Mouse (Mus musculus) mesoderm, embryonic 11.5 days (tissue): ENCODE measurements around the gene S100z.

ENCODE experiments used
- DNase-seq: peaks from one replicate; pipeline ENCODE4 v3.0.0-alpha.2; 2012; ENCODE audit warnings: low read depth, low spot score

S100z gene

GRCm38 (mm10) chr13:95478671-95479413 is at the start of gene S100z:
Gene S100z (minus strand): TSS chr13:95478721.
- DNase-seq, result no peak

DNA sequence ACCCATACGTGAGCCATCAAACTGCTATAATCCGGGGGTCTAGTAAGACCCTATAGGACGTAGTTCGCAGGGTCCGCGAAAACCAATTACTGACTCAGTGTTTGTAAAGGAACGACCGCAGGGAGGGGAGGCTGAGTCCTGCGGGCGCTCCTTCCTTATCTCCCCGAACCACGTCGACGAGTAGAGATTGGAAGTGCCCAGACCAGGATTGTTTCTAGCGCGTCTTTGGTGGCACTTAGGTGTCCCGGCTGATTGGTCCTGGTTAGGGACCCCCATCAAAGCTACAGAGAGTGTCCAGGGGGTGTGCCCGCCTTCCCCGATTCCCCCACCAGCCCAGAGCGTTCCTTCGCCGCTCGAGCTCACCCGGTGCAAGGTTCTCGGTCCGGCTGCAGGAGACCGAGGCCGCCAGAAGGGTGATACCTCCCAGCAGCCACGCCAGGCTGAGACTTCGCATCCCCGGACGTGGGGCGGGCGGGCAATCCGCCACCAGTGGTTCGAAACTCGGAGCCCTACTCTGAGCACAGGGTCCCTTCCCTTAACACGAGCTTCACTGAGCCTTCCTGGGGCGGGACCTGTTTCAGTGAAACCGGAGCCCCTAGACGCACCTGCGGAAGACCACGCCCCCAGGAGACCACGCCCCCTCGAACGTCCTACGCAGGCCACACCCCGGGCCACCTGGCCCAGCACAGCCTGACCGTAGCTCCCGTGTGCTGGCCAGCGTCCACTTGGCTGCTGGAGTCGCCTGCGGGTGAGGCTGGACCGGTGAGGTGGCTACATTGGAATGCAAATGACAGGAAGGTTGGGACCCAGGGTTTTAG is 46.4 kb upstream of the S100z start, which contains the start of gene F2rl1:
Gene F2rl1 (minus strand): TSS at position 554 of the 818 bp plus-strand sequence.
- peak; percentile 37 for DNase-seq

DNA sequence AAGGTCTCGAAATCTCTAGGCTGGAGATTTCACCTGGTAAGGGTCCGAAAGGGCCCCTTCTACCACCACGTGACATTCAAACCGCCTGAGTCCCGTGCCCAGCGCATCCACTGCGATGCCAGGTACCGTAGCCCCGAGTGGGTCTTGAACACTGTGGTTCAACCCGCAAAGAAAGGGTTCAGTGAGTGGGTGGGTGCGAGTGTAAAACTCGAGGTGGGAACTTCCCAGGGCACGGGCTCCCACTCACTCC is 45.8 kb upstream of the S100z start:
- no peak for DNase-seq

DNA sequence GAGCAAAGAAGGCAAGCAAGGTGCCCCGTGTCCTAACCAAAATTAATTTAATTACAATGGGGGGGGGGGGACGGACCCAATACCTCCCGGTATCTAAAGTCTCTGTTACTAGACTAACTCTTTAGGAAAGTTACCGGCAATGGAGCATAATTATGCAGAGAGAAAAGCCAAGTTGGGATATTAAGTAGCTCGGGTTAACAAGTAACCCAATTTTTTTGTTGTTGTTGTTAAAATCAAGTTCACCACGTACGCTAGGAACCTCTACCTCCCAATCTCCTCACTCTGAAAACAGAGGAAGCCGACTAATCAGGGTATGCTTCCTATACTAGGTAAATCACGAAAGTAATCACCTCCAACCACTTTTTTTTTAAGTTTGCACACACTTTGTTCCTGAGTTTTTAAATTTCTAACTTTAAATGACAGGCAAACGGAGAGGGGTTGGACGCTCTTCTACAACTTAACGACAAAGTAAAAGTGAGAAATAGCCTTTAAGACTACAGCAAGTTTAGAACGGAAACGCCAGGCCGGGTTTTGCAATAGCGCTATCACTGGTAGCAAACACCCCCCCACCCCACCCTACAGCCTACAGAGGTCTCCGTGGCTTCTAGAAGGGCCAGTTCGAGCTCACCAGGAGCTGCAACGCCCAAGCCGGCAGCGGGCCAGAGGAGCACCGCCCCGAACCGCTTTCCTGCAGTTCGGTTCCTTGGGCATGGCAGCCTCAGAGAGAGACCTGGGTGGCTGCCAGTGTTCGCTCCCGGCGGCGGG is 45.3 kb upstream of the S100z start:
- no peak for DNase-seq

GRCm38 (mm10) chr13:95522176-95522575 is 43.7 kb upstream of the S100z start:
- no peak for DNase-seq

DNA sequence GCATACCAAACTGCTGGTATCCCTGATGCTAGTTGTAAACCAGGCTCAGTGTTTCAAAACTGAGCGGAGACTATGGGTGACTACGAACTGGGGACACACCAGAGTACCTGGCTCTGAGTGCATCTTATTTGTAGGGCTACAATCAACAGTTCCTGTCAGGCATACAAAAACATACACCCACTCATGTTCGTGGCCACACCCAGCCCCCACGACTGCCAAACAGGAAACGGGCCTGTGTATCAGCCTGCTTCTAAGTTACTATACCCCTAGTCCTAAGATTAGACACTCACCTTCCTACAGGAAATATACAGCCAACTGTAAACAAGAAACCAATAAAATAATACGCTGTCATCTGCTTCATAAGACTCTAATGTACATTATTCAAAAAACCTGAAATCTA is 42.5 kb upstream of the S100z start:
- DNase-seq, result no peak

- DNase-seq, result no peak
These were observed 36.2 kb upstream of the S100z start for GRCm38 (mm10) chr13:95514756-95515155.

DNA sequence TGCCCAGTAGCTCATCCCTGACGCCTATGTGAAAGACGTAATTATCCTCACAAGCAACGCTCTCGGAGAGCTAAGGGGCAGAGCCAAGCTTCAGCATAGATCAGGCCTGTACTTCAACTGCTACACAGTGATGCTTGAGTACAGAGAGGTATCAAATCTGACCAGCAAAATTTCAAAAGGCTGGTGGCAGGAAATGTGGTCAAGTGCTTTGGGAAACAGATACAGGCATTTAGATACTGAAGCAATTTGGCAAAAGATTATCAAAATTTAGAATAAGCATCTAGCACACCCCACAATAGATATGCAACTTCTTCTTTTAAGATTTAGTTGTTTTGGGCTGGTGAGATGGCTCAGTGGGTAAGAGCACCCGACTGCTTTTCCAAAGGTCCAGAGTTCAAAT is 31.5 kb upstream of the S100z start:
- DNase-seq, result no peak

GRCm38 (mm10) chr13:95503279-95503917 is 24.9 kb upstream of the S100z start:
- DNase-seq, result no peak

- no peak for DNase-seq
These were observed 18.1 kb upstream of the S100z start for GRCm38 (mm10) chr13:95496601-95497000.

DNA sequence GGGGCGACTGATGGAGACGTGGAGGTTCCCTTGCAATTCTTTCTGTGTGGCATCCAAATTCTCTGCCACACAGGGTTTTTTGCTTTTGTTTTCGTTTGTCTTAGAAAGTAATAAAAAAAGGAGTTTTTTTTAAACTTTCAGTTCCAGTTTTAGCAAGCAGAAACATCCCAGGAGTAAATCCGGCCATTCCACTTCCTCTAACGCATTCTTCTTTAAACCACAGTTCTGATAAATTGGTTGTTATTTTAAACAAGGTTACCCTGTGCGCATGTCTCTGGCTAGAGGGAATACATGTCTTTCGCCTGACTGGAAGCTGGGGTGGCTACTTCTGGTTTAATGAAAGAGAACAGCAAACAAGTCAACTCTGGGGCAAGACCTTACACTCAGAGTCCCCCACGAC is 16.3 kb upstream of the S100z start:
- no peak for DNase-seq

- DNase-seq, result no peak
These were observed 14.8 kb upstream of the S100z start for GRCm38 (mm10) chr13:95493296-95493695.

- DNase-seq, result no peak
These were observed 12.8 kb upstream of the S100z start for GRCm38 (mm10) chr13:95491327-95491726.

DNA sequence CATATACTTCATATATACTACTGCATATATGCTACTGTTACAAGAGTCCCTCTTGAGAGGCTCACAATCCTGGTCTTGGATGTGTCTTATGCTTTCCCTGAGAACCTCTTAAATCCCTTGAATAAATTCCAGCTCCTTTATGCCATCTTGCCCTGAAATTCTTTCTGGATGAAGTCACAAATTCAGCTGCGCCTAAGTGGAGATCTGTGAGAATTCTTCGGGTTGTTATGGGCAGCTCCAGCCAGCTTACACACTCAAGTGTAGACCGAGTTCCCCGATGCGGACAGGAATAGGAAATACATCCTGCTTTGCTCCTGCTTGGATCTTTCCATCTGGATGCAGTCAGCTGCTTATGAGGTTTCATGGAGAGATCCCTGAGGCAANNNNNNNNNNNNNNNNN is 6.1 kb upstream of the S100z start:
- DNase-seq, result peak; percentile 23

DNA sequence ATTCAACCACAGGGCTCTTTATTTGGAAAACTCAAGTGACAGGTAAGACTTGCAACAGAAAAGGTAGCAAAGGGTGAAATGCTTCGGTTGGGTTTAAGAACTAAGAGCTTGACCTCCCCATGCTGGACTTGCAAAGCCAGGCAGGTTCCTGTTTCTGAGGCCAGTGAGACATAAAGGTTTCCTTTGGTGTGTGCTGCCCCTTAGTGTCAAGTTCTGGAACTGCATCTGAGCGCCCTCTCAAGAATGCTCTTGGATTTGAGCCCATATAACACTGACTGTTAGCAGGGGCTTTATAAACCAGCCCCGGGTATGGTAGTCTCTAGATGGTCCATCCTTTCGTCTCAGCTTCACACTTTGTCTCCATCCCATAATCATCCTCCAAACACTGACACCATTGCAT is 2.9 kb upstream of the S100z start:
- peak; percentile 78 for DNase-seq

DNA sequence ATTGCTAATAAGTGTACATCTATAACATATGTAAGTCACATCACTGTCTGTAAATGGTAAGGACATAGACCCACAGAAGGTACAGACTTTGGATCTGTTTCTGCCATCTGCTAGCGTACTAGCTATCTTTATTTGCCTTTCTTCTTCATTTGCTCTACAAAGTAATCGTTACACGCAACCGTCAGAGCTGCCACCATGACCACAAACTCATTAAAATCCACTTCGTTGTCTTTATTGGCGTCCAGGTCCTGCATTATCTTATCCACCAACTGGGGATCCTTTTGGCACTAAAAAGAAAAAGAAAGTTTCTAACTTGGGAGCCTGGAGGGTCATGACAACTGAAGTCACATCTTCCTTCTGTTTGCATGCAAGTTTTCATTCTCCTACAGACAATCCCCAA is 1.3 kb downstream of the S100z start:
- DNase-seq, result no peak

DNA sequence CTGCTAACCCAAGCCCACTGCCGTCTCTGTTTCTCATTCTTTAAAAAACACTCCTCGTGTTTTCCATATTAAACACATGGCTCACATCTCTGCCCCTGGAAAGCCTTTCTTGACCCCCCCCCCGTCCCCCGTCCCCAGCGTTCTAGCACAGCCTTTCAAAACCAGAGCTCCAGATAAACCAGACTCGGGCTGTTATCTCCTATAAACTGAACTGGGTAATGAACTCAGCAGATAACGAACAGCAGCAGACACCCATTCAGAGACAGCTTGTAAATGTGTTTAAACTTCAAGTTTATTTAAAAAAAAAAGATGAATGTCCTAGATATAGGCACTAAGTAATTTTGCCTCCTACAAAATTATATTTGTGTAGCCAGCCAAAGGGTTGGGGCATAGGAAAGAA is 3.4 kb downstream of the S100z start:
- DNase-seq, result no peak

DNA sequence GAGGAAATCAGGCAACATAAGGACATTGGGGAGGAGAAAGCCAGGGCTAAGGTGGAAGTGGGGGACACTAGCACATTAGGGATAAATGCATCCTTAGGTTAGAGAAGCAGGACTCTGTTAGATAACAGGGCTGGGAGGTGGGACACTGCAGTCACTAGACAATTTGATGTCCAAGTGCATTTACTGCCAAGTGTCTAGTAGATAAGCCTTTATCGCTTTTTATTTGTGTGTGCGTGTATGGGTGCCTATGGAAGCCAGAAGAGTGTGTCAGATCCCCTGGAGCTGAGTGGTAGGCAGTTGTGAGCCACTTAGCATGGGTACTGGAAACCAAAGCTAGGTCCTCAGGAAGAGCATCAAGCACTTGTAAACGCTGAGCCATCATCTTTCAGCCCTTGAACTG is 4.2 kb downstream of the S100z start:
- DNase-seq, result no peak

DNA sequence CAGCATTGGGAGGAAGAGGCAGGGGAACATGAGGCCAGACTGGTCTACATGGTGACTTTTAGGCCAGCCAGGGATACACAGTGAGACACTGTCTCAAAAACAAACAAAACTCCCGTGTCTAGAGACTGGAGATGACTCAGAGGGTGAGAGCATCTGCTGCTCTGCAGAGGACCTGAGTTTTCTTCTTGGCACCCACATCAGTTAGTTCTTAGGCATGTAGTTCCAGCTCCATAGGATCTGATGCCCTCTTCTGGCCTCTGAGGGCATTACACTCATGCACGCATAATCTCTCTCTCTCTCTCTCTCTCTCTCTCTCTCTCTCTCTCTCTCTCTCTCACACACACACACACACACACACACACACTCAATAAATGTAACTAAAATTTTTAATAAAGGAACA is 7.6 kb downstream of the S100z start:
- peak; percentile 22 for DNase-seq

GRCm38 (mm10) chr13:95451529-95451928 is 27.0 kb downstream of the S100z start:
- peak; percentile 24 for DNase-seq

- no peak for DNase-seq
These were observed 27.8 kb downstream of the S100z start for GRCm38 (mm10) chr13:95450636-95451210.

GRCm38 (mm10) chr13:95449730-95450129 is 28.8 kb downstream of the S100z start:
- no peak for DNase-seq
